Mouse (Mus musculus) lung, embryonic 14.5 days (tissue): Measurements from ENCODE around the gene Hmcn1. TPM values are rescaled to one million over a fixed set of nuclear protein-coding genes. Genes with fewer than 3 reads are reported as not detected.

Experiments used
- ATAC-seq: fragments of 200-750 bp; cut with Nextera tagmentation; 2 replicates; pipeline ENCODE4 v1.8.0; 2017; ENCODE audit warnings: mild to moderate bottlenecking, moderate TSS enrichment, moderate library complexity; ENCODE audit not compliant: insufficient read depth
- DNase-seq: peaks from one replicate; pipeline ENCODE4 v3.0.0-alpha.2; 2015
- H3K27ac ChIP-seq: fragments of 300-500 bp; sonication (generic); 2 replicates; pipeline ENCODE4 v1.5.1; 2014; ENCODE audit warnings: low read depth, mild to moderate bottlenecking, moderate library complexity
- H3K27me3 ChIP-seq: fragments of 300-500 bp; sonication (generic); 2 replicates; pipeline ENCODE4 v1.6.1; 2014; ENCODE audit warnings: low read length, control low read depth; ENCODE audit not compliant: insufficient read depth
- H3K36me3 ChIP-seq: fragments of 300-500 bp; sonication (generic); 2 replicates; pipeline ENCODE4 v1.6.1; 2014; ENCODE audit warnings: control low read depth; ENCODE audit not compliant: insufficient read depth
- H3K4me1 ChIP-seq: fragments of 300-500 bp; sonication (generic); 2 replicates; pipeline ENCODE4 v1.6.1; 2014; ENCODE audit warnings: antibody characterized with exemption, control low read depth; ENCODE audit not compliant: insufficient read depth
- H3K4me2 ChIP-seq: fragments of 300-500 bp; sonication (generic); 2 replicates; pipeline ENCODE4 v1.6.1; 2014; ENCODE audit warnings: mild to moderate bottlenecking
- H3K4me3 ChIP-seq: fragments of 300-500 bp; sonication (generic); 2 replicates; pipeline ENCODE4 v1.5.1; 2014; ENCODE audit warnings: low read depth, low read length
- H3K9ac ChIP-seq: fragments of 300-500 bp; sonication (generic); 2 replicates; pipeline ENCODE4 v1.6.1; 2014
- H3K9me3 ChIP-seq: fragments of 300-500 bp; sonication (generic); 2 replicates; pipeline ENCODE4 v1.6.1; 2016; ENCODE audit warnings: low read depth, low read length, control low read depth
- CTCF ChIP-seq: IDR thresholded peaks from 2 replicates; pipeline ENCODE4 v1.5.1; 2016; ENCODE audit warnings: antibody characterized with exemption, low read depth
- WGBS: fragments of 180-500 bp; shearing (Covaris S2); extraction: QIAGEN DNeasy Blood & Tissue Kit; methylation state at CpG from one replicate; pipeline ENCODE4 v1.1.7; 2014; 5-methylcytosine and 5-hydroxymethylcytosine counted together
- polyA plus RNA-seq: library from polyadenylated mRNA; unstranded; fragments of >200 nt; fragmentation: Nextera tagmentation; extraction: Ambion mirVana; gene quantifications from 2 replicates; pipeline ENCODE4 v1.2.1, GENCODE M21; 2014

The Hmcn1 gene
- polyA plus RNA-seq, 1 experiment from 2014 or later = 17.1 TPM

GRCm38 (mm10) chr1:150992711-150993161 lies 499 bp downstream of the Hmcn1 start:
- TF ChIP-seq CTCF = no peak
- Histone ChIP-seq H3K27ac (peak overlapping the region; percentile 90), H3K9me3 (no peaks in the 10 kb centered on the region; the same call in 1 of the 2 replicates), H3K4me2 (peak overlapping the region; percentile 83), H3K4me3 (peak overlapping the region; percentile 62), H3K27me3 (no peaks in the 10 kb centered on the region), H3K4me1 (no peaks in the 10 kb centered on the region), H3K9ac (peak overlapping the region; percentile 69), H3K36me3 (no peaks in the 10 kb centered on the region)
- peak; percentile 33; the same call in 1 of the 2 replicates for ATAC-seq
- 3% methylated on average over 6 of the region's 6 CpGs for WGBS
- no peak for DNase-seq

GRCm38 (mm10) chr1:150991745-150992554 lies 1.3 kb downstream of the Hmcn1 start:
- ATAC-seq = no peak; the same call in 1 of the 2 replicates
- TF ChIP-seq CTCF = no peak
- WGBS = under 1% methylated on average over 10 of the region's 10 CpGs

DNA sequence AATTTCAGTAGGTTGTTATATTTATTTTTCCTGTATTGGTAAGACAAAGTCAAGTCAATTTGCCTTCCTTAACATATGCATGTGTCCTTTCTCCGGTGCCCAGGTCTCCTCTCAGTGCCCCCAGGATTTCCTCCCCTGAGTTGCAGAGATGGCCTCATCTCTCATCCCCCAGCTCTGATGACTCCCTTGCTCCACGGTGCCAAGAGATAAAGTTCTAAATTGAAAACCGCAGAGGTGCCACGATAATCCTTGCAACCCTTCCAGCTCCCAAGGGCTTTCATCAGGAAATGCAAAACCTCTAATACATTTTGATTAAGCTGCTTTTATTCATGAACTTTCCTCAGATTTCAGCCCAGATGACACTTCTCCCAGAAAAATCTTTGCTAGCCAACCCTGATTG lies 8.3 kb downstream of the Hmcn1 start:
- H3K36me3 ChIP-seq = no peaks in the 10 kb centered on the region
- no peak for TF ChIP-seq CTCF
- WGBS = 34% methylated on average over 4 of the region's 4 CpGs
- H3K4me1 ChIP-seq = 0 out of 2 replicates have a peak, but pooled peaks cover 4% of the 10 kb centered on the region
- no peak overlapping the region for H3K4me3 ChIP-seq
- no peak overlapping the region for H3K9ac ChIP-seq
- no peaks in the 10 kb centered on the region for H3K9me3 ChIP-seq
- DNase-seq = no peak
- no peak overlapping the region for H3K27ac ChIP-seq
- no peak for ATAC-seq
- H3K27me3 ChIP-seq = no peaks in the 10 kb centered on the region
- H3K4me2 ChIP-seq = no peak overlapping the region

More at GRCm38 (mm10) chr1:150991745-150992554, 1.3 kb downstream of the Hmcn1 start:
- Histone ChIP-seq H3K9me3 (no peaks in the 10 kb centered on the region; the same call in 1 of the 2 replicates), H3K4me2 (peak overlapping the region; percentile 83), H3K27me3 (no peaks in the 10 kb centered on the region), H3K36me3 (no peaks in the 10 kb centered on the region), H3K9ac (peak overlapping the region; percentile 69), H3K4me3 (peak overlapping the region; percentile 62), H3K4me1 (no peaks in the 10 kb centered on the region), H3K27ac (peak overlapping the region; percentile 63)
- DNase-seq = peak; percentile 52

- no peak for TF ChIP-seq CTCF
- H3K27ac ChIP-seq = no peak overlapping the region
- H3K4me1 ChIP-seq = 0 out of 2 replicates have a peak, but pooled peaks cover 4% of the 10 kb centered on the region
- H3K4me2 ChIP-seq = 0 out of 2 replicates have a peak overlapping the region, but pooled peaks have one; percentile 18
- ATAC-seq (peak; percentile 82), DNase-seq (peak; percentile 67)
- no peak overlapping the region for H3K4me3 ChIP-seq
- 36% methylated on average over 6 of the region's 6 CpGs for WGBS
- H3K36me3 ChIP-seq = no peaks in the 10 kb centered on the region
- H3K27me3 ChIP-seq = no peaks in the 10 kb centered on the region
- no peak overlapping the region for H3K9ac ChIP-seq
- no peaks in the 10 kb centered on the region for H3K9me3 ChIP-seq
Observed at GRCm38 (mm10) chr1:150984092-150984503, 9.1 kb downstream of the Hmcn1 start.

- Histone ChIP-seq H3K27me3 (no peaks in the 10 kb centered on the region), H3K4me1 (peaks cover 9% of the 10 kb centered on the region; the same call in 1 of the 2 replicates), H3K27ac (no peak overlapping the region), H3K9me3 (no peaks in the 10 kb centered on the region), H3K4me2 (no peak overlapping the region), H3K4me3 (no peak overlapping the region), H3K36me3 (no peaks in the 10 kb centered on the region), H3K9ac (no peak overlapping the region)
- TF ChIP-seq CTCF = no peak
- ATAC-seq (no peak), DNase-seq (no peak)
- 86% methylated on average over 3 of the region's 3 CpGs for WGBS
Observed at GRCm38 (mm10) chr1:150978651-150979050, 14.6 kb downstream of the Hmcn1 start.

GRCm38 (mm10) chr1:150976263-150976662 lies 17.0 kb downstream of the Hmcn1 start:
- Histone ChIP-seq H3K27ac (no peak overlapping the region), H3K4me1 (peaks cover 9% of the 10 kb centered on the region; the same call in 1 of the 2 replicates), H3K36me3 (no peaks in the 10 kb centered on the region), H3K9me3 (no peaks in the 10 kb centered on the region), H3K9ac (no peak overlapping the region), H3K4me3 (no peak overlapping the region), H3K4me2 (no peak overlapping the region), H3K27me3 (no peaks in the 10 kb centered on the region)
- ATAC-seq = peak; percentile 65
- no peak for TF ChIP-seq CTCF
- peak; percentile 82 for DNase-seq
- WGBS = 0% methylated on average over 2 of the region's 2 CpGs

- WGBS = 56% methylated on average over 5 of the region's 5 CpGs
- DNase-seq = peak; percentile 26
- H3K9me3 ChIP-seq = no peaks in the 10 kb centered on the region
Observed at GRCm38 (mm10) chr1:150959486-150960074, 33.7 kb downstream of the Hmcn1 start.

More at GRCm38 (mm10) chr1:150959486-150960074, 33.7 kb downstream of the Hmcn1 start:
- ATAC-seq = no peak
- Histone ChIP-seq H3K27ac (no peak overlapping the region), H3K4me3 (no peak overlapping the region), H3K9ac (no peak overlapping the region), H3K36me3 (no peaks in the 10 kb centered on the region), H3K27me3 (no peaks in the 10 kb centered on the region), H3K4me2 (no peak overlapping the region), H3K4me1 (no peaks in the 10 kb centered on the region)
- TF ChIP-seq CTCF = no peak
